Mouse (Mus musculus): ENCODE measurements around the gene Magi3.

Gene Magi3

DNA sequence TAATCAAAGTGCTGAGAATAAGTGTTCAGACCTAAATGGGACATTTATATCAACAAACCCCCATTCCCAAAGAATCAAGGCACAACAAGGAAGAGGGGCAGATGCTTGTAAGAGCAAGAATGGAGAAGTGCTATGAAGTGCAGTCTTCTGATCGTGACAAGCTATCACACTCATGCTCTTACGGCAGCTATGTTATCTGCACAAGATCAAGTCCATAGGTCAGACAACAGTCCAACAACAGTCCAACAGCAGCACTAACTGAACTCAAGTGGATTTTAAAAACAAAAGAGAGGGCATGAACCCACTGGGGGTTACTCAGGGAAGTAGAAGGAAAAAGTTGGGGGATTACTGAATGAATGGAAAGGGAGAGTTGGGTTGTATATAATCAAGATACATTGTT is 30.4 kb downstream of the Magi3 start:
- DNase-seq (ENCODE audit: low spot score) = no peak

DNA sequence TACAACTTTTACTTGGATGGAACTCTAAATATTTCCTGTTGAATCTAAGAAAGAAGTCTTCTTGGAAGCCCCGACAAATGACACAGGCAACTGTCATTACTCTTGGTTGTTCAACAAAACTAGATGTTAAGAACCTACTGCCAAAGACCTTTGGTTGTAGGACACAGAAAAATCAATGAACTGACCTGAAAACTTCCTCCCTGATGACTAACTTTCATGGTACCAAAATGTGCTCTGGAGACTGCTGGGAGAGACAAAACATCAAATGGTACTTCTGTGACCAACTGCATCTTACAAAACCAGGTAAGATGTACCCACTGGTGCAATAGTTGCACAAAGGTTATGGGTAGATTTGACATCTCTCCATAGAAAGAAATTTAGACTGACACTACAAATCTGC is 30.9 kb downstream of the Magi3 start:
- DNase-seq (ENCODE audit: low spot score) = no peak

DNA sequence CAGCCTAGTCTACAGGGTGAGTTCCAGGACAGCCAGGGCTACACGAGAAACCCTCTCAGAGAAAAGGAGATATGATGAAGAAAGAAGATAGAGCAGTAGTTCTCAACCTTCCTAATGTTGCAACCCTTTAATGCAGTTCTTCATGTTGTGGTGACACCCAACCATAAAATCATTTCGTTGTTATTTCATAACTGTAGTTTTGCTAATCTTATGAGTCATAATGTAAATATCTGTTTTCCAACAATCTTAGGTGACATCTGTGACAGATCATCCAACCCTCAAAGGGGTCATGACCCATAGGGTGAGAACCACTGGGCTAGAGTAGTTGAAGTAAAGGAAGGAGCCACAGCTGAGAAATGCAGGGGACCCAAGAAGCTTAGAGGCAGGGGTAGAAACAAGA is 35.9 kb downstream of the Magi3 start:
- DNase-seq (ENCODE audit: low spot score) = no peak

DNA sequence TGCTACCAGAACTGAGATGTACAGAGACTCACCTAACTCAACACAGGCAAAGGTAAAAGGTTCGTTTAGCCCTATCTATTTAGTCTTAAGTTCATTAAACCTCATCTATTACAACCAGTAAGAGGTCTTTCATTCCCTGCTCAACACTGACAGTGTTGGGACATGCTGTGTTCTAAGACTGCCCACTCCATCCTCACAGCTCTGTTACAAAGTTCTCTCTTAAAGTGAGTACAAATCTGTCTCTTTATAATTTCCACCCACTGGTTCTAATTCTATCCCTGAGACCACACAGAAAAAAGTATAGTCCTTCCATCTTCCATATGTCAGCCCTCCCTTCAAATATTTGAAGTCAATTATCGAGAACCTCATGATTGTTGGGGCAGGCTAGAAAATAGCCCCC is 36.5 kb downstream of the Magi3 start:
- no peak for DNase-seq (ENCODE audit: low spot score)

DNA sequence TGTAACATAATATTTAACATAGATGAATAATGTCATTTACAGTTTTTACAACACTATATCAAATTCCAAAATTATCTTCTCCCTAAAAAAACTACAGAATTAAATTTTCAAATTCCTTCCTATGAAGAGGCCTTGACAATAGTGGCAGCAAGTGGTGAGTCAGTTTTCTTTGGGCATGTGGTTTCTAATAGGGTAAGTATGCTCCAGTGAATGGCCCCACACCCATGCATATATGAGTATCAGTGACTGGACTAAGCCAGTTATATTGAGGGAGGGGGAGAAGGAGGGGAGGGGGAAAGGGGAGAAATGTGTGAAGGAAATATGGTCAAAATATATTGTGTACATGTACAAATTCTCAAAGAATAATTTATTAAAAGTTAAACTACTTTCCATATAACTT is 37.5 kb downstream of the Magi3 start:
- DNase-seq (ENCODE audit: low spot score) = no peak

DNA sequence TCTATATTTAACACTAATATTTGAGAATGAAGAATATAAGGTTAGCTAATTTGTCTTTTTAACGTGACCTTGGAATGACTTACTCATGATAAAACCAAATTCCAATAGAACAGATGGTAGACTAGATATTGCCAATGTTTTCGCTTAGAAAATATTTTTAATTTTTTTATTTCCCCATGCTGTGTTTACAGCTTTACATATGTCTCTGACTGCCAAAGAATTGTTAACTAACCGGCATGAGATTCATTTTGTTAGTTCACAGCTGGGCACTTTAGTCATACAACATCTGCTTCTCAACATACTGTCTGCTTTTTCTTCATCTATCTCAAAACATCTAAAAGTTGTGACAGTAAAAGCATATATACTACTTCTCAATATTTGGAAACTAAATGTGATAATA is 58.8 kb downstream of the Magi3 start:
- DNase-seq (ENCODE audit: low spot score) = no peak

DNA sequence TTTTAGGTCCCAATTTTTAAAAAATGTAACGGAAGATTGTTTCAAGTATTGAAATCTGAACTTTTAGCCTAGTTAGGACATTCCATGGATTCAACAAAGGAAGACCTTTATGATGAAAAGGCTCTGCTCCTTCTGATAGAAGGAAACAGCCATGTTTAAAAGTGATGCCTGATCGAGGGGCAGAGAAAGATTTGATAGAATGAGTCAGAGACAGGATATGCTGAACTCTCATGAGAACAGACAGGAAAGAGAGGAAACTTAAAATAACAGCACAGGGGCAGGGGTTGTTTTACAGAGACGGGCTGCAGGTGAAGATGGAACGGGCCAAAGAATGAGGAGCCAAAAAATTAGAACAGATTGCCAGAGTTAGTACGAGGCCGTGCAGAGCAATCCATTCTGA is 59.6 kb downstream of the Magi3 start:
- no peak for DNase-seq (ENCODE audit: low spot score)

DNA sequence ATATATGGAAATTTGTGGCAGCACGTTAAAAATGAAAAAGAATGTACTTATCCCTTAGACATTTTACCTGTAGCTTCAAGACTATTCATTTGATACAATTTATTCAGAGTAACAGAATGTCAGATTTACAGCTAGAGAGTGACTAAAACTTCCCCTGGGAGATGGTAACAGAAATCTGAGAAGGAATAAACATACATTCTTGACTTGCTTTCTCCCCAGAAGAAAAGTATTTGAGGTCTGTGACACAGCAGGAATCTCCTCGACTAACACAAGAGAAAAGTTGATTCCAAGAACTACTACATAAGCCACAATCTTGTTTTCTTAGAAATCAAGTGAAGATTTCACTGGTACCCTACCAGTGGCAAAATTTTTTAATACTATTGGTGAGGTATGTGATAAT is 70.0 kb downstream of the Magi3 start:
- DNase-seq (ENCODE audit: low spot score) = no peak

DNA sequence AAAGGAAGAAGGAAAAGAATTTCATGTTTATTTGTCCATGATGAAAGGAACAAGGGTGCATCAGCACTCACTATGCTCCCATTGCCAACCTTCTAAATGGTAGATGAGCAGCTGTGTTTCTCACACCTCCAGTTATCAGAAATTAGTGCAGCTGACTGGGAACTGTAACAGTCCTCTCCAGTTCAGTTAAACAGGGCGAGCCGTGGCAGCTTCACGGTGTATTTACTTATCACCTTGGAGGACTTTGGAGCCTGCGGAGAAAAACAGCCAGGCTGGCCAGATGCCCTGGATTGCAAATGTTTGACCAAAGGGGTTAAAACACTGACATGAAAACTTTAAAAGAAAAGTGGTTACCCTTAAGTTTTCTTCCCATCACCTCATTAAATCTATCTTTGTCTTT is 77.8 kb downstream of the Magi3 start:
- no peak for DNase-seq (ENCODE audit: low spot score)

DNA sequence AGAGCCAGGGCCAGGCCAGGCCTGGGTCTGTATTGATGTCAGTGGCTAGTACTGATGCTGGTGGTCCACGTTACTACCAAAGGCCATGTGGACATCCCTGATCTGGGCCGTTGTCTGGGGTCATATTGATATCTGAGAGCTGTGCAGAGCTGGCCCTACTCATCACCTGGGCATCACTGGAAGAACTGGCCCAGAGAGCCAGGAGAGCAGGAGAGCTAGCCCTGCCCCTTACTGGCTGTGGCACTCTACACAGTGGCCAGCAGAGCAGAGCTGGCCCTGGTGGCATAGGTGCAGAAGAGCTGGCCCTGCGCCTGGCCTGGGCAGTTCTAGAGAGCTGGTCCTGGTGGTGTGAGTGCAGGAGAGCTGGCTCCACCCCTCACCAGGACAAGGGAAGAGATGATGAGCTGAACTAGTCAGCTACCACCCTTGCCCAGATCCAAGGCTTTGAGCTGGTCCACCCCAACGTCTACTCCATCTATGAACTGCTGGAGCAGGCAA is 81.2 kb downstream of the Magi3 start:
- no peak for DNase-seq (ENCODE audit: low spot score)

DNA sequence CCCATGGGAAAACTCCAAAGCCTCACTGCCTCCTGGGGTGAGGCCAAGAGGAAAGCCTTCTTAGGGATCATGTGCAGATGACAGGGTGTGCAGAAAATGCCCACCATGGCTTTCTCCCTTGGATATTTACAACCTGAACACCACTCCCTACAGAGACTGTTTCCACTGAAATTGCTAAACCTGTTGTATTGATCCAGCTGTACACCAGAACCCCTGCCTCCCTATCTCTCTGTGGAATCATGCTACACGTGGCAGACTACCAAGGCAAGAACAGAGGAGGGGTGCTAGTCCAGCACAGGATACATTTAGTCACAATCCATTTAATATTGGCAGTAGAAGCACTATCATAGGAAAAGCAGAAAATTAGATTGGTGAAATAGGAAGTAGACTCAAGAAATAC is 94.5 kb downstream of the Magi3 start:
- DNase-seq (ENCODE audit: low spot score) = no peak

DNA sequence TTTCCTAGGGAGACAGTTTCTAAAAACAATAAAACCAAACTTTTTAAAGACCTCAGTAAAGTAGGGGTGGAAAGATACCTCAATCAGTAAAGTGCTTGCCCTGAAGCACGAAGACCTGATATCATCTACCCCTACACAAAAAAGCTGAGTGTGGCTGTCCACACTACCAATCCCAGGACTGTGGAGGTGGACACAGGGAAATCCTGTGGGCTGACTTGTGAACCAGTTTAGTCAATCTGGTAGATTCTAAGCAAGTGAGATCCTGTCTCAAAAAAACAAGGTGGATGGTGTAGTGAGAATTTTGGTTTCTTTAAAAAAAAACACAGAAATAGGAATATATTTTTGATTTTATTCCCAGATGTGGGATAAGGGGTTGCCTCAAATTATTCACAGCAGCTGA is 96.3 kb downstream of the Magi3 start:
- no peak for DNase-seq (ENCODE audit: low spot score)

DNA sequence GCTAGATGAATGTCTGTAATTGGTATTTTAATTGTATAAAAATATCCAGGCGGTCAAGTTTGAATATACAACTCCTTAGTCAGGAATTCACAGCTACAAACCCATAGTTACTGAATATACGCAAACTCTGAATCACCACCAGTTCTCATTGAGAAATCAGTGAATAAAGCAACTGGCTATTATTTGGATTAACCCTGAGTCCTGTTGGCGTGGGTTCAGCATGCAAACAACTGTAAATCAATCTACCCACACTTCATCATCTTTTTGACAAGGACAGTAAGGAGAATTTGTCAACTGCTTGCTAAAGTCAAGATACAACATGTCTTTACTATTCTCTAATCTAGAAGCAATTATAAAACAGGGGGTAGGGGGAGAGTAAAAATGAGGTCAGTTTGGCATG is 110.7 kb downstream of the Magi3 start:
- no peak for DNase-seq (ENCODE audit: low spot score)

DNA sequence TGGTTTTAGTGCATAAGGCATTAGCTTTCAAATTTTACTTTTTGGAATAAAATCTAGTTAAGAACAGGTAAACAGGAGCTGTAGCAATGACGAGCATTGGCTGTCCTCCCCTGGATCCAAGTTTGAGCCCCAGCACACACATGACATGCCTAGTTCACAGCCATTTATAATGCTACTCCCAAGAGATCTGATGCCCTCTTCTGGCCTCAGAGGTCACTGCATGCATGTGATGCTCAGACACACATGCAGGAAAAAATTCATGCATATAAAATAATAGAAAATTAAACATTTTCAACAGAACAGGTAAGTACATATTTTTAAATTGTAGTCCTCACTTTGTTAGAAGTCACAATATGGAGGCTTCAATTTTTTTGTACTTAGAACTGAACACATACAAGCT is 115.2 kb downstream of the Magi3 start:
- no peak for DNase-seq (ENCODE audit: low spot score)

DNA sequence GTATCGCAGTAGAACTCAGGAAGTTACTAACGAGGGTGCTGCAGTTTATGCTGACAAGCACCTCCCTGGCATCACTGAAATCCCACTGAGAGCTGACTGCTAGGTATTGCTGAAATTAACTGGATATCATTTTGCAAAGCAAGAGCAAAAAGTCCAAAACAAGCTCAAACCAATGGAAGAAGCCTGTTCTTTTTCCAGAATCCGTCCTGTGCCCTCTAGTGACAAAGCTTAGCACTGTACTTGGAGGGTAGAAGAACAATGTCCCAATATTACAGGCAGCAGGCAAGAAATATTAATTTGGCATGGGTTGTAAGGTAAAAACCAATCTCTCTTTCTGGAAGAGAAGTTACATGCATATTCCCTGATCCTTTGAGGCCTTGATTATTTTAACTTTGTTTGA is 118.5 kb downstream of the Magi3 start:
- DNase-seq (ENCODE audit: low spot score) = no peak

DNA sequence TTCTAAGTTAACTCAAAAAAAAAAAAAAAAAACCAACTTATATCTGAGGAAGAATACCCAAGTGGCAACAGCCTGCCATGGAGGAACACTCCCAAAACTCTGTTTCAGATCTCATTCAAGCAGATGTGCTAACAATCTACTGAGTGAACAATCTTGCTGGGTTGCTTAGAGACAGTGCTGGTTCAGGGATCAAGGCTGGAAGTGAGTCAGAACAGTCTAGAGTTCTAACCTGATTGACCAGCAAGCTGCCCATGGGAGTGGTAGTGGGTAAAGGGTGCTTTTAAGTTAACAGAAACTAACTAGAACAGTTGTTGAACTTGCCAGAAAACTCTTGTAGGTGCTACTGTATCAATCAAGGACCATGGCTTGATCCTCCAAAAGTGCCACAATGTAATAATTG is 118.9 kb downstream of the Magi3 start:
- DNase-seq (ENCODE audit: low spot score) = no peak

DNA sequence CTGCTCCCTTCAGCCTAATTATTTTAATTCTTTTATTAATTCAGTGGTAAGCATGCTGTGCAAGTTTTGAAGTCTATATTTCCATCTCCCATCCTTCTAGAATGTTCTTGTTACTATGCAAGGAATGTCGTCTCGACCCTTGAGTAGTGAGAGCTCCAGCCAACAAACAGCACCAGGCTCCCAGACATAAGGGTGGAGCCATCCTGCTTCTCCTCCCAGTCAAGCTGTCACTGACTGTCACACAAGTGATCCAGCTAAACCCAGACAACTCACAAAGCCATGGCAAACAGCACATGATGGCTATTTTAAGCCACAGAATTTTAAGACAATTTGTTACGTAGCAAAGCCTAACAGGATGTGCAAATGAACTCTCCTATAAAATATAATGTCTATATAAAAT is 124.2 kb downstream of the Magi3 start:
- DNase-seq (ENCODE audit: low spot score) = no peak

DNA sequence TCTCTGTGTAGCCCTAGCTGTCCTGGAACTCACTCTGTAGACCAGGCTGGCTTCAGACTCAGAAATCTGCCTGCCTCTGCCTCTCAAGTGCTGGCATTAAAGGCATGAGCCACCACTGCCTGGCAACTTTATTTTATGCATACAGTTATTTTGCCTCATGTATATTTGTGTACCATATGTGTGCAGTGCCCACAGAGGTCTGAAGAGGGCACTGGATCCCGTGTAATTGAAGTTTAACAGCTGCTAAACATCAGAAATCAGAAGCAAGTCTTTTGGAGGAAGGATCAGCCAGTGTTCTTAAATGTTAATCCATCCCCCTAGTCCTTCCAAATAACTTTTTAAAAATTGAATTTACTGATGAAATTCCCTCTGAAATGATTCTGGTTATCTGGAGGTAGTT is 125.5 kb downstream of the Magi3 start:
- no peak for DNase-seq (ENCODE audit: low spot score)

DNA sequence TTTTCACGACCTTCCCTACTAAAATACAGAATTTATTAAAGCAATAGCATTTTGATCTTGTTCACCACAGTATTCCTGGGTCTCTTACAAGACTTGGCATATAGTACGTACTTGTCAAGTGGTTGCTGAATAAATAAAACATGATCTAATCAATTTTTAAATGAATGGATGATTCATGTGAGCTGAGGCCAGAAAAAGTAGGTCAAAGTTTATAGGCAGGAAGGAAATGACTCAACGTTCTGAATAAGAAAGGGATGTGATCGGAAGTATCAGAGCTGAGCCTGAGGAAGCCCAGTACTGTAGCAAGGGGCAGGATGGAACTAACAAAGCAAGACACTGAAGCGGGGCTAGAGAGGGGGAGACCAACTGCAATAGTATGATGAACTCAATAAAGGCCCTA is 127.4 kb downstream of the Magi3 start:
- no peak for DNase-seq (ENCODE audit: low spot score)

DNA sequence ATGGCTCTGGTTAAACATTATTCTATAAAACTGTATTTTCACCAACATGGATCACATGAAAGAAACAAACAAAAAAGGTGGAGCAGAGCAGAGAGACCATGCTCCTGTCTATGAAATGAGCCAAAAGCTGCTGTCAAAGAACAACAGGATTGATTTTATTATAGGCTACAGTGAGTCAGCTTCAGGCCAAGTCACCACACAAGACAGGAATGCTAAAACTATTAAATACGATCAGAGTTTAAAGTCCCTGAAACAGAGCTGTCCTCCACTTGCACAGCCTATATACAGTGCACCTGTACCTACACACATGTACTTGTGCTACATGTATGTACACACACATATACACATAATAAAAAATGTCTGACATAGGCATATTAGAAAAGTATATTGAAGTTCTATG is 138.1 kb downstream of the Magi3 start:
- DNase-seq (ENCODE audit: low spot score) = no peak

DNA sequence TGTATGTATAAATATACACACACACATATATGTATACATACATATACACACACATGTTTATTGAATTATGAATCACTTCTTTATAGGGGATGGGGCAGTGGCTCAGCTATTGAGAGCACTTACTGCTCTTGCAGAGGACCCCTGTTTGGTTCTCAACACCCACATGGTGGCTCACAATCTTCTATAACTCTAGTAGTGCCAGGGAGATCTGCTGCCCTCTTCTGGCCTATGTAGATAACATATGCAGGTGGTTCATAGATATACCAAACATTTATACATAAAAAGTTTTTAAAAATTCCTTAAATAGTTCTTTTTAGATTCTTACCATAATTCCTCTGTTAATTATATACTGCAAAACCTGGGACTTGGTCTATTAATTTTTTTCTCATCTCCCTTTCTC is 141.4 kb downstream of the Magi3 start:
- DNase-seq (ENCODE audit: low spot score) = no peak

DNA sequence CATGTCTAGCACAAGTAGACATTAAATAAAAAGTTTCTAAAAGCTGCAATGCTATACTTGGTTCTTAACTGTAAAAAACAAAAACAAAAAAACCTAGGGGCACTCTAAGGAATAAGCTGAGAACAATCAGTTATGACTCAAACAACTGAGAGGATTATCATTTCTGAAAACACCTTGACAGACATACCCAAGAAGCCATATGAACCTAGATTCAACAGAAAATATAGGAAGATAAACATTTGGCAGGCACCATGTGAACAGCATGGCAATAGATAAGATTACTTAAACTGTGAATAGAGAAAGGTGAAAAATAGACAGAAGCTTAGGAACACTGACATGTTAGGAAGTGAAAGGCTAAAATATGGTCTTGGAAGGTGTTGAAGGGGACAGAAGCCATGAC is 150.8 kb downstream of the Magi3 start:
- DNase-seq (ENCODE audit: low spot score) = no peak

DNA sequence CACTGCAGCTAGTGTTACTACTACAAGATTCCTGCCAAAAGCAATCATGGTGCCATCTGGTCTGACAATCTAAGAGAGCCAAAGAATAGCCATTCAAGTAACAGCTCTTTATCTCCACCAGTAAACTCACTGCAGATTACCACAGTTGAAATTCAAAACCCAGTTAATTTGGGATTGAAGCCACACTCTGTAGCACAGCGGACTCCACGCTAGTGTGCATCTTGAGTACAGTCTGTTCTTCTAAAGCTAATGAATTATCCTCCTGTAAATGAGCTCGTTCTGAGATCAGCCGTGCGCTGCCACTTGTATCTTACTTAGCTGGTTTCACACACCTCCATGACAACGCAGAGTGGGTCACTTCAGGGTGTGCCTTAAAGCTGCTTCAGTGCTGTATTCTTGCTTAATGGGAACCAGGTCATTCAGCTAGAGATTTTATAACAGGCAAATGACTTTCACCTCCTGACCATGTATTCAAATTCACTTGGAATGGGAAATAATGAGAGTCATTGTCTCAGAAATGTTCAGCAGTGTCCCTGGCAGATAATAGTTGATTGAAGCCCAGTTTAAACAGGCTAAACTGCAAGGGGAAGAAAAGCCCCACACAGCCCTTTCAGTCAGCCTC is 161.1 kb downstream of the Magi3 start:
- DNase-seq (ENCODE audit: low spot score) = no peak

DNA sequence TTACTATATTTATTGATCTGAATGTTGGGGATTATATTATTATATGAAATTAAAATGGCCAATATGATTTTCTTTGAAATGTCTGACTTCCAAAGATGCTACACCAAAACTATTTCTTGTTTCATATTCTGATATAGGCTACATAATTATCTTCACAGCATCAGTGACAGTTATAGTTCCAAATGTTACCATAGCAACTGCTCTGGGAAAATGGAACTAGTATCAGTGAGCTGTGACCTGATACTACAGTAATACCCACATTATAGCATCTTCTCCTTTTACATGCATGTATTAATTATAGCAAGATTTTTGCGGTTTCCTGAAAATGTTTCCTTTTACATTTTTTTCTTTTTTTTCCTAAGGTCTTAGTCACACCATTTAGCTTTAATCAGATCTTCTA is 187.4 kb downstream of the Magi3 start:
- no peak for DNase-seq (ENCODE audit: low spot score)

DNA sequence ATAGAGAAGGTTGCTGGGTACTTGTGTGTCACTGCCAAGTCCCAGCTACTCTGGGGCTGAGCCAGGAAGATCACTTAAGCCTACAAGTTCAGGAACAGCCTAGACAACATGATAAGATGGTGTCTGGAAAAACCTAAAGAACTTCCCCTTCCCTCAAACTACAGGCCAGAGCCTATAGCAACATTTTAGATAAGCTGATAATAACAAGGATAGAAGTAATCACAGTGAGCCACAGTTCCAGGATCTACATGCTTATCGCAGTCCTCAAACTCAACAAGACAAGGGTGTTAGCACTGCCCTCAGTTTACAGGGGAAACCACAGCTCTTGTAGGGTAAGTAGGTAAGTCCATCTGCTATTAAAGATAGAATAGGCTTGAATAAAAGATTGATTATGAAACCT is 188.1 kb downstream of the Magi3 start:
- no peak for DNase-seq (ENCODE audit: low spot score)

Data from ovary, postnatal 10 days (tissue).